Mouse (Mus musculus) embryonic facial prominence, embryonic 15.5 days (tissue): ENCODE measurements around the gene Slc36a1. TPM values are rescaled to one million over a fixed set of nuclear protein-coding genes. Genes with fewer than 3 reads are reported as not detected.

Experiments
- ATAC-seq: fragments of 200-750 bp; cut with Nextera tagmentation; 2 replicates; pipeline ENCODE4 v1.8.0; 2017; ENCODE audit warnings: low read depth, moderate TSS enrichment; ENCODE audit not compliant: insufficient number of reproducible peaks, low FRiP score, low TSS enrichment
- H3K27ac ChIP-seq: fragments of 300-500 bp; sonication (generic); replicated peaks from 2 replicates; pipeline ENCODE4 v1.5.1; 2015; ENCODE audit warnings: mild to moderate bottlenecking, inconsistent platforms
- H3K27me3 ChIP-seq: fragments of 300-500 bp; sonication (generic); 2 replicates; pipeline ENCODE4 v1.6.1; 2015; ENCODE audit warnings: inconsistent platforms
- H3K36me3 ChIP-seq: fragments of 300-500 bp; sonication (generic); 2 replicates; pipeline ENCODE4 v1.6.1; 2015; ENCODE audit warnings: mild to moderate bottlenecking, inconsistent platforms
- H3K4me1 ChIP-seq: fragments of 300-500 bp; sonication (generic); 2 replicates; pipeline ENCODE4 v1.6.1; 2015; ENCODE audit warnings: inconsistent platforms
- H3K4me2 ChIP-seq: fragments of 300-500 bp; sonication (generic); replicated peaks from 2 replicates; pipeline ENCODE4 v1.6.1; 2015; ENCODE audit warnings: mild to moderate bottlenecking, inconsistent platforms
- H3K4me3 ChIP-seq: fragments of 300-500 bp; sonication (generic); replicated peaks from 2 replicates; pipeline ENCODE4 v1.5.1; 2015; ENCODE audit warnings: mild to moderate bottlenecking, inconsistent platforms
- H3K9ac ChIP-seq: fragments of 300-500 bp; sonication (generic); 2 replicates; pipeline ENCODE4 v1.6.1; 2015; ENCODE audit warnings: inconsistent platforms
- H3K9me3 ChIP-seq: fragments of 300-500 bp; sonication (generic); replicated peaks from 2 replicates; pipeline ENCODE4 v1.6.1; 2016; ENCODE audit warnings: inconsistent platforms
- WGBS: fragments of 180-500 bp; shearing (Covaris S2); methylation state at CpG from one replicate; pipeline ENCODE4 v1.1.7; 2015; 5-methylcytosine and 5-hydroxymethylcytosine counted together
- polyA plus RNA-seq: library from polyadenylated mRNA; unstranded; fragments of >200 nt; fragmentation: Nextera tagmentation; extraction: Ambion mirVana; gene quantifications from 2 replicates; pipeline ENCODE4 v1.2.1, GENCODE M21; 2015

The Slc36a1 gene
- polyA plus RNA-seq, 1 experiment from 2014 or later = 2.8 TPM

- no peak for ATAC-seq
- no peaks in the 10 kb centered on the region for H3K4me1 ChIP-seq
- H3K4me3 ChIP-seq = no peak overlapping the region
- 90% methylated on average over 4 of the region's 4 CpGs for WGBS
- no peak overlapping the region for H3K27ac ChIP-seq
- no peak overlapping the region for H3K4me2 ChIP-seq
- H3K27me3 ChIP-seq = no peaks in the 10 kb centered on the region
- H3K36me3 ChIP-seq = peaks cover 21% of the 10 kb centered on the region
- H3K9ac ChIP-seq = no peak overlapping the region
- no peaks in the 10 kb centered on the region for H3K9me3 ChIP-seq
Measured at GRCm38 (mm10) chr11:55234791-55235190, 30.6 kb downstream of the Slc36a1 start.

- ATAC-seq = no peak
- Histone ChIP-seq H3K4me3 (no peak overlapping the region), H3K4me1 (no peaks in the 10 kb centered on the region), H3K4me2 (no peak overlapping the region), H3K27ac (no peak overlapping the region), H3K9me3 (no peaks in the 10 kb centered on the region), H3K27me3 (no peaks in the 10 kb centered on the region), H3K9ac (no peak overlapping the region), H3K36me3 (peaks cover 19% of the 10 kb centered on the region)
- 83% methylated on average over 1 of the region's 1 CpGs for WGBS
Measured at GRCm38 (mm10) chr11:55236815-55237214, 32.7 kb downstream of the Slc36a1 start.

GRCm38 (mm10) chr11:55239496-55239895 is 35.3 kb downstream of the Slc36a1 start:
- Histone ChIP-seq H3K4me1 (no peaks in the 10 kb centered on the region), H3K27me3 (no peaks in the 10 kb centered on the region), H3K36me3 (peaks cover 5% of the 10 kb centered on the region), H3K9me3 (no peaks in the 10 kb centered on the region), H3K9ac (no peak overlapping the region), H3K4me2 (no peak overlapping the region), H3K27ac (no peak overlapping the region), H3K4me3 (no peak overlapping the region)
- no peak for ATAC-seq
- 68% methylated on average over 3 of the region's 3 CpGs for WGBS

GRCm38 (mm10) chr11:55240556-55240955 is 36.4 kb downstream of the Slc36a1 start:
- Histone ChIP-seq H3K9ac (no peak overlapping the region), H3K36me3 (no peaks in the 10 kb centered on the region)

GRCm38 (mm10) chr11:55250527-55250926 is 46.4 kb downstream of the Slc36a1 start:
- ATAC-seq = no peak
- H3K4me3 ChIP-seq = no peak overlapping the region
- WGBS = 77% methylated on average over 6 of the region's 6 CpGs

More at GRCm38 (mm10) chr11:55240556-55240955, 36.4 kb downstream of the Slc36a1 start:
- ATAC-seq = no peak
- Histone ChIP-seq H3K4me2 (no peak overlapping the region), H3K9me3 (no peaks in the 10 kb centered on the region), H3K27me3 (no peaks in the 10 kb centered on the region), H3K27ac (no peak overlapping the region), H3K4me3 (no peak overlapping the region), H3K4me1 (no peaks in the 10 kb centered on the region)
- WGBS = 64% methylated on average over 7 of the region's 7 CpGs

GRCm38 (mm10) chr11:55253391-55253790 is 49.2 kb downstream of the Slc36a1 start:
- no peaks in the 10 kb centered on the region for H3K9me3 ChIP-seq
- no peaks in the 10 kb centered on the region for H3K27me3 ChIP-seq
- H3K27ac ChIP-seq = no peak overlapping the region
- no peak overlapping the region for H3K9ac ChIP-seq
- no peak overlapping the region for H3K4me2 ChIP-seq
- H3K4me1 ChIP-seq = no peaks in the 10 kb centered on the region
- no peak for ATAC-seq
- no peak overlapping the region for H3K4me3 ChIP-seq
- 86% methylated on average over 9 of the region's 9 CpGs for WGBS
- H3K36me3 ChIP-seq = no peaks in the 10 kb centered on the region

More at GRCm38 (mm10) chr11:55250527-55250926, 46.4 kb downstream of the Slc36a1 start:
- Histone ChIP-seq H3K4me1 (no peaks in the 10 kb centered on the region), H3K27ac (no peak overlapping the region), H3K9ac (no peak overlapping the region), H3K9me3 (no peaks in the 10 kb centered on the region), H3K27me3 (no peaks in the 10 kb centered on the region), H3K36me3 (no peaks in the 10 kb centered on the region), H3K4me2 (no peak overlapping the region)

- Histone ChIP-seq H3K27me3 (no peaks in the 10 kb centered on the region), H3K9ac (no peak overlapping the region), H3K4me2 (no peak overlapping the region), H3K4me1 (no peaks in the 10 kb centered on the region), H3K27ac (no peak overlapping the region), H3K36me3 (no peaks in the 10 kb centered on the region), H3K4me3 (no peak overlapping the region), H3K9me3 (no peaks in the 10 kb centered on the region)
- no peak for ATAC-seq
- WGBS = 79% methylated on average over 4 of the region's 4 CpGs
Measured at GRCm38 (mm10) chr11:55261105-55261504, 57.0 kb downstream of the Slc36a1 start.

- 70% methylated on average over 5 of the region's 5 CpGs for WGBS
- Histone ChIP-seq H3K9ac (no peak overlapping the region), H3K4me3 (no peak overlapping the region), H3K27me3 (no peaks in the 10 kb centered on the region), H3K4me1 (no peaks in the 10 kb centered on the region), H3K36me3 (no peaks in the 10 kb centered on the region), H3K27ac (no peak overlapping the region), H3K9me3 (no peaks in the 10 kb centered on the region), H3K4me2 (no peak overlapping the region)
- ATAC-seq = no peak
Measured at GRCm38 (mm10) chr11:55262000-55262399, 57.9 kb downstream of the Slc36a1 start.

GRCm38 (mm10) chr11:55264318-55264717 is 60.2 kb downstream of the Slc36a1 start:
- Histone ChIP-seq H3K4me3 (no peak overlapping the region), H3K36me3 (no peaks in the 10 kb centered on the region), H3K9me3 (no peaks in the 10 kb centered on the region), H3K4me1 (no peaks in the 10 kb centered on the region), H3K27ac (no peak overlapping the region), H3K4me2 (no peak overlapping the region), H3K9ac (no peak overlapping the region), H3K27me3 (no peaks in the 10 kb centered on the region)
- WGBS = 81% methylated on average over 2 of the region's 2 CpGs
- no peak for ATAC-seq

GRCm38 (mm10) chr11:55265647-55266046 is 61.5 kb downstream of the Slc36a1 start:
- Histone ChIP-seq H3K9me3 (no peaks in the 10 kb centered on the region), H3K36me3 (no peaks in the 10 kb centered on the region), H3K27me3 (no peaks in the 10 kb centered on the region), H3K4me2 (no peak overlapping the region), H3K4me1 (no peaks in the 10 kb centered on the region), H3K9ac (no peak overlapping the region), H3K4me3 (no peak overlapping the region), H3K27ac (no peak overlapping the region)
- no peak for ATAC-seq
- 59% methylated on average over 2 of the region's 2 CpGs for WGBS

GRCm38 (mm10) chr11:55268580-55268979 is 64.4 kb downstream of the Slc36a1 start:
- Histone ChIP-seq H3K27ac (no peak overlapping the region), H3K36me3 (no peaks in the 10 kb centered on the region; the same call in 1 of the 2 replicates), H3K4me3 (no peak overlapping the region), H3K9me3 (no peaks in the 10 kb centered on the region), H3K27me3 (no peaks in the 10 kb centered on the region), H3K4me2 (no peak overlapping the region), H3K4me1 (no peaks in the 10 kb centered on the region), H3K9ac (no peak overlapping the region)
- no peak for ATAC-seq
- 87% methylated on average over 6 of the region's 6 CpGs for WGBS

GRCm38 (mm10) chr11:55274756-55275155 is 70.6 kb downstream of the Slc36a1 start:
- no peaks in the 10 kb centered on the region for H3K9me3 ChIP-seq
- H3K36me3 ChIP-seq = no peaks in the 10 kb centered on the region; the same call in 1 of the 2 replicates
- H3K4me2 ChIP-seq = no peak overlapping the region
- no peak overlapping the region for H3K27ac ChIP-seq
- no peak overlapping the region for H3K4me3 ChIP-seq
- no peak for ATAC-seq
- no peaks in the 10 kb centered on the region for H3K27me3 ChIP-seq
- no peaks in the 10 kb centered on the region for H3K4me1 ChIP-seq
- WGBS = 81% methylated on average over 6 of the region's 6 CpGs
- H3K9ac ChIP-seq = no peak overlapping the region
